Mouse (Mus musculus): ENCODE data around the gene Cdk11b. TPM values are rescaled to one million over a fixed set of nuclear protein-coding genes. Genes with fewer than 3 reads are reported as not detected.

The Cdk11b gene
- total RNA-seq (2021), result 10 to 100 TPM; 45.4 to 47.0 TPM
- long read RNA-seq, experiment 1, transcript Cdk11b-201 (20 exons, 2,595 nt), result major isoform, 27 of 82 reads
- long read RNA-seq, experiment 1, transcript Cdk11b-202 (20 exons, 2,673 nt), result minor isoform, 11 of 82 reads
- long read RNA-seq, experiment 1, partial matches to known transcripts, result 9 of 82 reads
- long read RNA-seq, experiment 1, other reads (novel, unspliced or antisense), result 34 of 82 reads
- long read RNA-seq, experiment 2, transcript Cdk11b-202 (20 exons, 2,673 nt), result minor isoform, 19 of 85 reads
- long read RNA-seq, experiment 2, transcript Cdk11b-201 (20 exons, 2,595 nt), result major isoform, 25 of 85 reads
- long read RNA-seq, experiment 2, partial matches to known transcripts, result 9 of 85 reads
- long read RNA-seq, experiment 2, other reads (novel, unspliced or antisense), result 32 of 85 reads

GRCm38 (mm10) chr4:155624338-155625291 lies at the start of gene Cdk11b:
Gene Cdk11b, plus strand, starts transcription at chr4:155624854.
- peak; percentile 98 for DNase-seq (ENCODE audit: low spot score in 2 of 2)
- intact Hi-C loops (cut with DNase I), result loop anchor here (5.0 kb wide), 2 partner anchors 43 to 78 kb away; partner anchors contain the start of genes Mib2 and Ssu72

- intact Hi-C loops (cut with DNase I), result no loop called here
- DNase-seq (ENCODE audit: low spot score in 2 of 2), result no peak
These were observed 49.7 kb upstream of the Cdk11b start for GRCm38 (mm10) chr4:155574931-155575330.

GRCm38 (mm10) chr4:155575521-155575920 lies 49.1 kb upstream of the Cdk11b start:
- intact Hi-C loops (cut with DNase I), result no loop called here
- no peak for DNase-seq (ENCODE audit: low spot score in 2 of 2)

GRCm38 (mm10) chr4:155577132-155577531 lies 47.5 kb upstream of the Cdk11b start:
- intact Hi-C loops (cut with DNase I), result no loop called here
- no peak for DNase-seq (ENCODE audit: low spot score in 2 of 2)

- intact Hi-C loops (cut with DNase I), result no loop called here
- DNase-seq (ENCODE audit: low spot score in 2 of 2), result no peak
These were observed 46.9 kb upstream of the Cdk11b start for GRCm38 (mm10) chr4:155577741-155578140.

- no peak for DNase-seq (ENCODE audit: low spot score in 2 of 2)
- intact Hi-C loops (cut with DNase I), result no loop called here
These were observed 46.1 kb upstream of the Cdk11b start for GRCm38 (mm10) chr4:155578336-155579125.

- intact Hi-C loops (cut with DNase I), result loop anchor here (5.0 kb wide), 1 partner anchor 213 kb away; no protein-coding TSS in a partner anchor
These were observed 44.2 kb upstream of the Cdk11b start for GRCm38 (mm10) chr4:155580420-155580819.

GRCm38 (mm10) chr4:155582279-155582905 lies 42.3 kb upstream of the Cdk11b start:
- intact Hi-C loops (cut with DNase I), result loop anchor here (5.0 kb wide), 1 partner anchor 215 kb away; no protein-coding TSS in a partner anchor

More at GRCm38 (mm10) chr4:155580420-155580819, 44.2 kb upstream of the Cdk11b start:
- DNase-seq (ENCODE audit: low spot score in 2 of 2), result peak; percentile 51 to 69

GRCm38 (mm10) chr4:155589356-155589755 lies 35.3 kb upstream of the Cdk11b start:
- no peak for DNase-seq (ENCODE audit: low spot score in 2 of 2)
- intact Hi-C loops (cut with DNase I), result no loop called here

More at GRCm38 (mm10) chr4:155582279-155582905, 42.3 kb upstream of the Cdk11b start:
- no peak for DNase-seq (ENCODE audit: low spot score in 2 of 2)

- intact Hi-C loops (cut with DNase I), result no loop called here
These were observed 33.5 kb upstream of the Cdk11b start for GRCm38 (mm10) chr4:155591012-155591719.

GRCm38 (mm10) chr4:155593780-155594179 lies 30.9 kb upstream of the Cdk11b start:
- DNase-seq (ENCODE audit: low spot score in 2 of 2), result no peak
- intact Hi-C loops (cut with DNase I), result no loop called here

More at GRCm38 (mm10) chr4:155591012-155591719, 33.5 kb upstream of the Cdk11b start:
- no peak for DNase-seq (ENCODE audit: low spot score in 2 of 2)

- intact Hi-C loops (cut with DNase I), result no loop called here
- no peak for DNase-seq (ENCODE audit: low spot score in 2 of 2)
These were observed 28.9 kb upstream of the Cdk11b start for GRCm38 (mm10) chr4:155595777-155596176.

- DNase-seq (ENCODE audit: low spot score in 2 of 2), result no peak
- intact Hi-C loops (cut with DNase I), result no loop called here
These were observed 28.0 kb upstream of the Cdk11b start for GRCm38 (mm10) chr4:155596606-155597005.

GRCm38 (mm10) chr4:155598536-155598935 lies 26.1 kb upstream of the Cdk11b start:
- intact Hi-C loops (cut with DNase I), result no loop called here
- DNase-seq (ENCODE audit: low spot score in 2 of 2), result no peak

- no peak for DNase-seq (ENCODE audit: low spot score in 2 of 2)
These were observed 24.5 kb upstream of the Cdk11b start for GRCm38 (mm10) chr4:155599901-155600825.

GRCm38 (mm10) chr4:155601091-155601996 lies 23.3 kb upstream of the Cdk11b start, which contains the start of gene Slc35e2:
Gene Slc35e2, plus strand, starts transcription at chr4:155601416.
- intact Hi-C loops (cut with DNase I), result no loop called here
- DNase-seq (ENCODE audit: low spot score in 2 of 2), result peak; percentile 92 to 93

More at GRCm38 (mm10) chr4:155599901-155600825, 24.5 kb upstream of the Cdk11b start:
- intact Hi-C loops (cut with DNase I), result no loop called here
